Mouse (Mus musculus) forebrain, embryonic 10.5 days (tissue): ENCODE results near the gene Glp2r. TPM values are rescaled to one million over a fixed set of nuclear protein-coding genes. Genes with fewer than 3 reads are reported as not detected.

Experiments used
- DNase-seq: peaks from one replicate; pipeline ENCODE4 v3.0.0-alpha.2; 2017; ENCODE audit warnings: low spot score; ENCODE audit errors: extremely low spot score
- H3K27ac ChIP-seq: fragments of 300-500 bp; sonication (generic); 2 replicates; pipeline ENCODE4 v1.5.1; 2016; ENCODE audit warnings: mild to moderate bottlenecking
- H3K27me3 ChIP-seq: fragments of 300-500 bp; sonication (generic); 2 replicates; pipeline ENCODE4 v1.6.1; 2016; ENCODE audit warnings: mild to moderate bottlenecking; ENCODE audit not compliant: poor library complexity, severe bottlenecking
- H3K36me3 ChIP-seq: fragments of 300-500 bp; sonication (generic); replicated peaks from 2 replicates; pipeline ENCODE4 v1.6.1; 2016; ENCODE audit warnings: mild to moderate bottlenecking, moderate library complexity
- H3K4me1 ChIP-seq: fragments of 300-500 bp; sonication (generic); 2 replicates; pipeline ENCODE4 v1.6.1; 2016
- H3K4me3 ChIP-seq: fragments of 300-500 bp; sonication (generic); 2 replicates; pipeline ENCODE4 v1.5.1; 2016; ENCODE audit warnings: mild to moderate bottlenecking, moderate library complexity
- H3K9me3 ChIP-seq: fragments of 300-500 bp; sonication (generic); 2 replicates; pipeline ENCODE4 v1.6.1; 2016; ENCODE audit warnings: mild to moderate bottlenecking, moderate library complexity
- WGBS: fragments of 180-500 bp; shearing (Covaris S2); methylation state at CpG from one replicate; pipeline ENCODE4 v1.1.7; 2016; 5-methylcytosine and 5-hydroxymethylcytosine counted together
- polyA plus RNA-seq: library from polyadenylated mRNA; unstranded; fragments of >200 nt; fragmentation: Nextera tagmentation; extraction: Ambion mirVana; gene quantifications from 2 replicates; pipeline ENCODE4 v1.2.1, GENCODE M21; 2016

The Glp2r gene
- polyA plus RNA-seq, 1 experiment from 2014 or later, result not detected

DNA sequence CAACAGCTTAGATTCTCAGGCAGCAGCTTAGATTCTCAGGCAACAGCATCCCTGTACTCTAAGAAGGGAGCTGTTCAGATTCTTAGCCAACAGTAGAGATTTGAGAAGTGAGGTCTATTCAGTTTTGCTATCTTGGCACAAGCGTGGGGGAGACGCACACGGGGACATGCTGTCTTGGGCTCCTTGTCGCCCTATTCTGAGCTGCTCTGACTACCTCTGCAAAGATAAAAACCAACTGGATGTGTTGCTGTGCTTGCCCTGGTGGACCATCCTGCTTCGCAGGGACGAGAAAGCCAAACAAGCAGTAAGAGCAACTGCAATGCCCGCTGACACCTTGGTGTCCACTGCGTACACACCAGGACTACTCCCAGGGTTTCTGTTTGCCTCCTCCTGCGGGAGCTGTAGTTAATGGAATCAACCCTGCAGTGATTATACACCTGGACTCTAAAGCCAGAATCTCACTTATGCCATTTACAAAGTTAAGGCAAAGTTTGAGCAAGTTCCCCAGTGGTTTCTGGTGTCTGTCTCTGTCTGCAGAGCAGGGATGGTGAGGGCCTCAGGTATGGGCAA is 117.3 kb downstream of the Glp2r start:
- Histone ChIP-seq H3K27me3 (no peaks in the 10 kb centered on the region), H3K27ac (no peak overlapping the region), H3K4me1 (peaks cover 22% of the 10 kb centered on the region), H3K9me3 (no peaks in the 10 kb centered on the region), H3K4me3 (no peak overlapping the region), H3K36me3 (no peaks in the 10 kb centered on the region)
- 91% methylated on average over 9 of the region's 9 CpGs for WGBS
- no peak for DNase-seq

DNA sequence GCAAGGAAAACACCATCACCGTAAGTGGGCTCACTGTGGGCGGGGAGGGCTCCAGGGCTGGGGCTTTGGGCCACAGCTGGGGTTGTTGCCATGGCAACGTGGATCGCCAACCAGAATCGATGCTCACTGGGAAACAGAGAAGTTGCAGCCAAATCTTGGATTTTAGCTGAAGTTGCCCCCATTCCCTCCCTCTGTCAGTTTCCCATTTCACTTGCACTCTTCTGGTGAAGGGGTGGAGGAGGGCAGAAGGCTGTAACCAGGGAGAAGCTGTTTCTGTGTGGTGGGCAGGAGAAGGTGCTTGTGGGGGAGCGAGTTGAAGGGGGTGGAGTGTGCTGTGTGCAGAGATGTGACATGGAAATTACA is 118.1 kb downstream of the Glp2r start:
- Histone ChIP-seq H3K9me3 (no peaks in the 10 kb centered on the region), H3K36me3 (no peaks in the 10 kb centered on the region), H3K4me3 (peak overlapping the region; percentile 1; the same call in 1 of the 2 replicates), H3K4me1 (peaks cover 20% of the 10 kb centered on the region), H3K27me3 (no peaks in the 10 kb centered on the region), H3K27ac (no peak overlapping the region)
- DNase-seq, result peak; percentile 29
- WGBS, result 39% methylated on average over 6 of the region's 6 CpGs

DNA sequence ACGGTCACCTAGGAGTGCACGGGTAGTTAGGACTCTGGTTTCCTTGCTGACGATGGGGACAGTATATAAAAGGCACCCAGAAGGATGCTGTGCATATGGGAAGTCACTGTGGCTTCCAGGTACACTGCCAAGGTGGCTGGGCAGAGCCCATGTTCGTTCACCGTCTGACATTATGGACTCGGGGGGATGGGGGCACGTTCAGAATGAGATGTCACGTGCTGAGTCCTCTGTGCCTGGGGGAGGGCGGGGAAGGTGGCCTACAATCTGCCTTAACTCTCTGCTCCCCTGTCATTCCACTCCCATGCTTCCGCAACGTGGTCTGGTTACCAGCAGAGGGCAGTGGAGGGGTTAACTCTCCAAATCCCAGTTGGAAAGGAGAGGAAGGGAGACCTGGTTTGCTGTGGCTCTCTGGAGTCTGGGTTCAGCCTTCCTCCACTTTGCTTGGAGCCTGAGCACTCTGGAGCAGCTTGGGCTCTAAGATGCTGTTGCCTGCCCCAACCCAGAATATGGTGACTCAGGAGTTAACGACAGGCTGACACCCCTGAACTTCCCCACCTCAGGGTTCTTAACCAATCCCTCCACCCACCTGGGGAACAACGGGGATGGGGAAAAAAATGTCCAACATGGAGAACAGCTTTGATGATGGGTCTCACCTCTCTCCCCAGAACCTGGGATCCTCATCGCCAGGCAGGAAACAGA is 118.6 kb downstream of the Glp2r start:
- Histone ChIP-seq H3K36me3 (no peaks in the 10 kb centered on the region), H3K4me1 (peaks cover 19% of the 10 kb centered on the region), H3K9me3 (no peaks in the 10 kb centered on the region), H3K27me3 (no peaks in the 10 kb centered on the region), H3K4me3 (peak overlapping the region; percentile 1; the same call in 1 of the 2 replicates), H3K27ac (no peak overlapping the region)
- DNase-seq, result peak; percentile 56
- WGBS, result 19% methylated on average over 14 of the region's 14 CpGs

DNA sequence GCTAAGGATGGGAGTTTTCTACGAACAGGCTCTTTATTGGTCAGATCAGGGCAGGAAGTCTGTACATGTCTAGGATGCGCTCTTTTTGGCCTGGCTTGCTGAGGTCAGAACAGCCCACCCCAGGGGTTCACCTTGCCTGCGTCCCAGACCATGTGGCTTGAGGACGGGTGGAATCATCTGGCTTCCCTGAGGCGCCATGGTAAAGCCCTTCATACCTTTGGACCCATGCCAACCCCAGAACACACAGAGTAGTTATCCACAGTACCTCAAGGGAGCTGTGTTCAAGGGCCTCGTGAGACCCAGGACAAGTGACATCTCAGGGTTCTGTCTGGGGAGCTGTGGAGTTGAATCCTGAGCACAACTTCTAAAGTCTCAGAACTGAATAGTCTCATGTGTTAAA is 119.2 kb downstream of the Glp2r start:
- no peak overlapping the region for H3K4me3 ChIP-seq
- peaks cover 19% of the 10 kb centered on the region for H3K4me1 ChIP-seq
- WGBS, result 87% methylated on average over 6 of the region's 6 CpGs
- no peak overlapping the region for H3K27ac ChIP-seq
- no peaks in the 10 kb centered on the region for H3K27me3 ChIP-seq
- H3K36me3 ChIP-seq, result no peaks in the 10 kb centered on the region
- DNase-seq, result no peak
- no peaks in the 10 kb centered on the region for H3K9me3 ChIP-seq

DNA sequence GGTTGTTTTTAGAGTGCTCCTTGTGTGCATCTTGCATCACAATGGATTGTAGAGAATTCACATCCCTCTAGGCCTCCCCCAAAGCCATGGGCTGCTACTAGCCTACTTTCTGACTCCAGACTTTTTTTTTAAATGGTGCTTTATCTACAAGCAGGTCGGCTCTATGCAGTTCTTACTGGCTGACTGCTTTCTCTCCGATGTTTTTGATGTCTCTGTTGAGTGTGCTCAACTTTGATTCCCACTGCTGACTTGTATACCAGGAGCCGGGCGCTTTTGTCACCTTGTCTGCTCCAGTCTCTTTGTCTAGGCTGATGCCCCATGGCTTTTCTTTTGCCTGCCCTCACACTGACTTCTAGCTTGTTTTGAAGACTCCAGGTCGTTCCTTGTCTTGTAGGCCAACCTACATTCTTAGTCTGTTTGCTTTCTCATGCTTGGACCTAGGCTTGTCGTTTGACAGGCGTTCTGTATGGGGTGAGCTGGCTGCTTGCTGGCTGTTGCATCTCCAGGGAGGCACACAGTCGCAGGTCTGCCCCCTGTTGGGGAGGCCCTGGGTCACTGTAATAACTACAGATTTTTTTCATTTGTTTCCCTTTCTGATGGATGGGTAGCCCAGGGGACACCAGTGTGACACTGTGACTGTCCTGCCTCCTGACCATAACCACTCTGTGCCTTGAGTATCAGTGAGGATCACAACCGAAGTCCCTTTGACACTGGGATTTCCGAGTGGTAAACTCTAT is 120.8 kb downstream of the Glp2r start:
- DNase-seq, result no peak
- no peaks in the 10 kb centered on the region for H3K36me3 ChIP-seq
- H3K27ac ChIP-seq, result no peak overlapping the region
- 56% methylated on average over 10 of the region's 10 CpGs for WGBS
- H3K27me3 ChIP-seq, result no peaks in the 10 kb centered on the region
- no peak overlapping the region for H3K4me3 ChIP-seq
- H3K4me1 ChIP-seq, result peaks cover 19% of the 10 kb centered on the region
- no peaks in the 10 kb centered on the region for H3K9me3 ChIP-seq

DNA sequence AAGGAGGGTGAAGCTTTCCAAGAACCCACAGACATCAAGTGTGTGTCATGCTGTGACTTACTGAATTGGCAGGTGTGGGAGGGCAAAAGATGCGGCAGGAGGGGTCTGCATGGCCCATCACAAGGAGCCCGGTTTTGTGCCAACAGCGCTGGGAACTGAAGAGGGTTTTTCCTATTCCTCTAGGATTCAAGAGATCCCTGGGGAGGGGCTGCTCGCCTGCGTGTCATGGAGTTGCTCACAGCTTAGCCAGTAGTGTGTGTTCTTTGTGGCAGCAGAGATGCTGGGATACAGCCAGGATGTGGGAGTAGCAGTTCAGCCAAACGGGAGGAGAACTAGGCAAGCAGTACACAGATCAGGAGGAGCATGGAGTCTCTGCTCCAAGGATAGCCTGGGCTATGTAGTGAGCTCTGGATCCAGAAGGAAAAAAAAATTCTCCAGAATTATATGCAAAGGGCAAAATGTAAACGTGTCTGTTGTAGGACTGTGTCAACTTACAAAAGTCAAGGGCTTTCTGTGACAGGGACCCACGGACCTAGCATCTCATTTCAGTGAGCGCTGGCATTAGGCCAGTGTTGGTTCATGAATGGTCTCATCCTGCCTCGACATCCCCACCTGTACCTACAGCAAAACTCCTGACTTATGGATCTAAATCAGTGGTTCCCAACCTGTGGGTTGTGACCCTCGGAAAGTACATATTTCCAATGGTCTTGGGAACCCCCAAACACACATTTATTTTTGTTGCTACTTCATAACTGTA is 122.1 kb downstream of the Glp2r start:
- Histone ChIP-seq H3K27ac (no peak overlapping the region), H3K4me1 (peaks cover 19% of the 10 kb centered on the region), H3K9me3 (no peaks in the 10 kb centered on the region), H3K36me3 (no peaks in the 10 kb centered on the region), H3K4me3 (no peak overlapping the region), H3K27me3 (no peaks in the 10 kb centered on the region)
- no peak for DNase-seq
- WGBS, result 82% methylated on average over 11 of the region's 11 CpGs

DNA sequence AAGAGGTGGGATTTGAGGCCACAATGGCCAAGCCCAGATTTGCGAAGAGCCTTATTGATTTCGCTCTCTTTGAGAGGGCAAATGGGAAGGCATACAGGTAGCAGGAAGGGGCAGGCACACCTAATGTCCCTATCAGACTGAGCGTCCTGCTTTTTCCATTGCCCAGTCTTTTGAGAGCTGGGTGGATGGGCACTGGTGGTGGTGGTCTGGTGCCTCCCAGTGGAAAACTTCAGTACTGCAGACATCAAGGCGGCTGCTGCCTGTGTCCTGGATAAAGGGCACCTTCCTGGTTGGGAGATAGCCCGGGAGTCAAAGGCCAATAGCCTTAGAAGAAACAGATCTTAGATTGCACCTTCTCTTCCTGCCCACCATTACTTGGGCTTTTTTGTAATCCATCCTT is 123.2 kb downstream of the Glp2r start:
- no peaks in the 10 kb centered on the region for H3K36me3 ChIP-seq
- peak; percentile 66 for DNase-seq
- WGBS, result 38% methylated on average over 5 of the region's 5 CpGs
- H3K27me3 ChIP-seq, result no peaks in the 10 kb centered on the region
- no peaks in the 10 kb centered on the region for H3K9me3 ChIP-seq
- no peak overlapping the region for H3K27ac ChIP-seq
- H3K4me1 ChIP-seq, result peaks cover 12% of the 10 kb centered on the region
- no peak overlapping the region for H3K4me3 ChIP-seq

DNA sequence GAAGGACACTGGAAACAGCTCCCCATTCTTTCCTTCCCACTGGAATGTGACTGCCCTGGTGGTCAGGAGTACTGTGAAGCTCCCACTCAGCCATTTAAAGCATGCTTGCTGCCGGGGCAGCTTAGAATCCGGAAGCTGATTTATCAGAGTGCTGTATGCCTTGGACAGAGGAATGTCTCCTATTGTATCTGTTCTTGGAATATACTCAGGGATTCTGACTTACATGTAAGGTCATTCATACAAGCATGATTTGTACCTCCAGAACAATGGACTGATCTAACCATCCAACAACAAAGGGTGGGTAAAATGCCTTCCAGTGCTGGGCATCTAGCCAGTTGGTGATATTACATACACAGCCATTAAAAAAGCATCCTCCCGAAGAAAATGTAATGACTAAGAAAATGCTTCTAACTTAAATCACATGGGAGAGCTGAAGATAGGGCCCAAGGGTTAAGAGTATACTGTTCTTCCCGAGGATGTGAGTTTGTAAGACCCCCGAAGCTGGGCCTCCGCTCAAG is 126.3 kb downstream of the Glp2r start:
- Histone ChIP-seq H3K36me3 (no peaks in the 10 kb centered on the region), H3K27me3 (no peaks in the 10 kb centered on the region), H3K9me3 (no peaks in the 10 kb centered on the region), H3K4me1 (no peaks in the 10 kb centered on the region), H3K4me3 (no peak overlapping the region), H3K27ac (no peak overlapping the region)
- 94% methylated on average over 6 of the region's 6 CpGs for WGBS
- no peak for DNase-seq

DNA sequence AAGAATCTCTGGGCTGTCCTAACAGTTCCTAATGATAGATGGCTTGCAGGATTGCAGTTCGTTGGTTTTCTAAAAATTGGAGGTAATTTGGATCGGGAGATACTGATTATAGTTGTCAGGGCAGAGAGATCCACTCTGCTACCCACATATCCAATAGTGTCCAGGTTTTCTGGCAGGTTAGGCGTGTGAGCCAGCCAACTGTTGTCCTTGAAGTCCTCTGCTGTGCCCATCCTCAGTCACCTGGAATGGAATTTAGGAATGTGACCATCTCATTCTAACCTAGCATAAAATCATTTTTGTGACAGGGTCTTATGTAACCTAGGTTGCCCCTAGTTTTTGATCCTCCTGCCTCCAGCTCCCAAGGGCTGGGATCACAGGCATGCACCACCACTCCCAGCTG is 127.5 kb downstream of the Glp2r start:
- H3K4me3 ChIP-seq, result no peak overlapping the region
- 83% methylated on average over 3 of the region's 3 CpGs for WGBS

DNA sequence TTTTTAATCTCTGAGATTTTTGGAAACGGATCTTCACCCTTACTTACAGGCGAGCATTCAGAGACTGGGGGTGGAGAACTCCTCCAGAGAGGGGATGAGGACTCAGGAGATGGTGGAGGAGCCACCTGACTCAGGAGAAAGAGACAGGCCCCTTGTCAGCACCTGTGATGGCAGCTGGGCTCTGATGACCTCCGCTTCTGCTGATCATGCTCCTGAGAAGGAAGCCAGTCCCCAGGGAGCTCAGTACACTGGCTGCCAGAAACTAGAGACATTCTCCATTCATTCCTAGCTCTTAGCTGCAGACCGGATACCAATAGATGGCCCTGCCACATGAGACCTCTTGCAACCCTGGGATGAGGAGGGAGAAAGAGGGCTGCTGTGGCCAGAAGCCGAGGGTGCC is 128.1 kb downstream of the Glp2r start:
- no peak overlapping the region for H3K4me3 ChIP-seq
- no peak overlapping the region for H3K27ac ChIP-seq
- no peak for DNase-seq
- H3K4me1 ChIP-seq, result no peaks in the 10 kb centered on the region
- no peaks in the 10 kb centered on the region for H3K27me3 ChIP-seq
- 88% methylated on average over 5 of the region's 5 CpGs for WGBS
- H3K36me3 ChIP-seq, result no peaks in the 10 kb centered on the region
- H3K9me3 ChIP-seq, result no peaks in the 10 kb centered on the region

More for the DNA sequence above, 127.5 kb downstream of the Glp2r start:
- Histone ChIP-seq H3K9me3 (no peaks in the 10 kb centered on the region), H3K4me1 (no peaks in the 10 kb centered on the region), H3K27ac (no peak overlapping the region), H3K27me3 (no peaks in the 10 kb centered on the region), H3K36me3 (no peaks in the 10 kb centered on the region)
- no peak for DNase-seq

DNA sequence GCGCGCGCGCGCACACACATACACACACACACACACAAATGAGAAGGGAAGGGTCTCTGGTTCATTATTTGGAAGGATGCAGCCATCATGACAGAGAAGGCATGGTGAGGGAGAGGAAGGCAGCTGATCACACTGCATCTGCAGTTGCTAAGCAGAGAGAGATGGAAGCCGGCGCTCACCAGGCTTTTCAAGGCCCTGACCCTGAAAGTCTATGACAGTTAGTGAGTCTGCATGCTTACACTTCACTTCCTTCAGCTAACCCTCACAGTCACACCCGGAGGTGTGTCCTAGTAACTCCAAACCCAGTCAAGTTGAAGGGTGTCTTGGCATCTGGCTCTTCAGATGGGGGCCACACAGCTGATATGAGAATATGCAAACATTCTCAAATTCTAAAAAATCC is 128.5 kb downstream of the Glp2r start:
- Histone ChIP-seq H3K4me3 (no peak overlapping the region), H3K36me3 (no peaks in the 10 kb centered on the region), H3K27me3 (no peaks in the 10 kb centered on the region), H3K9me3 (no peaks in the 10 kb centered on the region), H3K4me1 (no peaks in the 10 kb centered on the region), H3K27ac (no peak overlapping the region)
- 96% methylated on average over 8 of the region's 8 CpGs for WGBS
- no peak for DNase-seq

DNA sequence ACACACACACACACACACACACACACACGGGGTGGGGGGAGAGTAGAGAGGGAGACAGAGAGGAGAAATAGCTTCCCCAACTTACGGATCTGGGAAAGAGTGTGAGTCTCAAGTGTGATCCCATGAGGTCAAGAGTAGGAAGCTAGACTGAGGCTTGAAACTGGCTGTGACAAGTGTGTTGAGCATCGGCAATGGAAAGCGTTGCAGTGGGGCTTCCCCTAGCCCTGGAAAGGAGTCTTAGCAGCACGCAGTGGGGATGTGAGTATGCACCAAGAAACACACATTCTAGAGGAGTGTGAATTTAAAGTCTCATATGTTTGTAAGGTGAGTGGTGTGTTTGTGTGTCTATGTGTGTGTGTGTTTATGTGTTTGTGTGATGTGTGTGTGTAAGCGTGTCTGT is 130.7 kb downstream of the Glp2r start:
- 91% methylated on average over 6 of the region's 6 CpGs for WGBS
- no peaks in the 10 kb centered on the region for H3K9me3 ChIP-seq
- H3K27ac ChIP-seq, result no peak overlapping the region
- no peaks in the 10 kb centered on the region for H3K27me3 ChIP-seq
- no peak for DNase-seq
- H3K36me3 ChIP-seq, result no peaks in the 10 kb centered on the region
- H3K4me3 ChIP-seq, result no peak overlapping the region
- H3K4me1 ChIP-seq, result peaks cover 6% of the 10 kb centered on the region
